Mouse (Mus musculus): ENCODE measurements around the gene Ints13.

Ints13 gene

GRCm38 (mm10) chr6:146501316-146501865, 76.2 kb downstream of the Ints13 start:
- in situ Hi-C loops (cut with MboI; ENCODE audit: low sequenced_read_pairs) = no loop called here

- in situ Hi-C loops (cut with MboI; ENCODE audit: low sequenced_read_pairs) = no loop called here
Observed at GRCm38 (mm10) chr6:146500771-146501170, 76.9 kb downstream of the Ints13 start.

GRCm38 (mm10) chr6:146500206-146500605, 77.4 kb downstream of the Ints13 start:
- in situ Hi-C loops (cut with MboI; ENCODE audit: low sequenced_read_pairs) = no loop called here

Data from CH12F3 (cell line).